Mouse (Mus musculus) mouse embryonic stem cell (cell line): Measurements from ENCODE around the gene Hamp2.
"Not testable (repeated sequence)": the region's sequence is repeated elsewhere in the genome, so short reads cannot be mapped to it uniquely, and the experiment has no call there.

Source experiments
- in situ Hi-C, 2 experiments: fragments of 300-500 bp; cut with MboI; formaldehyde crosslinking; loops; 1 replicate in 1 of 2; 3 replicates in 1 of 2; pipeline ENCODE4 v1.14.3; 2019 to 2020; ENCODE audit warnings: low sequenced_read_pairs in 2 of 2, low pct_unique_long_range_greater_than_20kb in 1 of 2, mixed read lengths in 1 of 2; ENCODE audit not compliant: unreplicated experiment in 1 of 2

Gene Hamp2

GRCm38 (mm10) chr7:30924581-30924980 is at the start of gene Hamp2:
TSS of gene Hamp2 (minus strand) at chr7:30924681.
- in situ Hi-C loops = not testable (repeated sequence)

- in situ Hi-C loops = loop anchor here (5.0 to 10.0 kb wide), 4 partner anchors 101 to 159 kb away; no protein-coding TSS in a partner anchor
Observed at GRCm38 (mm10) chr7:30973501-30974289, 49.2 kb upstream of the Hamp2 start, which contains the start of gene Fam187b. TSS of gene Fam187b (plus strand) at chr7:30973790.

GRCm38 (mm10) chr7:30973251-30973500 is 48.7 kb upstream of the Hamp2 start, which contains the start of gene Lsr:
TSS of gene Lsr (minus strand) at chr7:30973464.
- in situ Hi-C loops = loop anchor here (5.0 to 10.0 kb wide), 4 partner anchors 101 to 158 kb away; no protein-coding TSS in a partner anchor

- in situ Hi-C loops = loop anchor here (5.0 to 10.0 kb wide), 4 partner anchors 100 to 158 kb away; no protein-coding TSS in a partner anchor
Observed at GRCm38 (mm10) chr7:30972426-30973250, 48.2 kb upstream of the Hamp2 start.

GRCm38 (mm10) chr7:30971901-30972300 is 47.4 kb upstream of the Hamp2 start:
- in situ Hi-C loops = loop anchor here (5.0 to 10.0 kb wide), 4 partner anchors 100 to 157 kb away; no protein-coding TSS in a partner anchor

- in situ Hi-C loops = no loop called here
Observed at GRCm38 (mm10) chr7:30969174-30969573, 44.7 kb upstream of the Hamp2 start.

GRCm38 (mm10) chr7:30968611-30969010 is 44.1 kb upstream of the Hamp2 start:
- in situ Hi-C loops = no loop called here

- in situ Hi-C loops = no loop called here
Observed at GRCm38 (mm10) chr7:30966657-30967056, 42.2 kb upstream of the Hamp2 start.

- in situ Hi-C loops = no loop called here
Observed at GRCm38 (mm10) chr7:30965677-30966076, 41.2 kb upstream of the Hamp2 start.

GRCm38 (mm10) chr7:30964366-30964765 is 39.9 kb upstream of the Hamp2 start:
- in situ Hi-C loops = no loop called here

GRCm38 (mm10) chr7:30962862-30963261 is 38.4 kb upstream of the Hamp2 start:
- in situ Hi-C loops = no loop called here

GRCm38 (mm10) chr7:30959786-30960349 is 35.4 kb upstream of the Hamp2 start:
- in situ Hi-C loops = no loop called here

- in situ Hi-C loops = no loop called here
Observed at GRCm38 (mm10) chr7:30958866-30959487, 34.5 kb upstream of the Hamp2 start.

- in situ Hi-C loops = no loop called here
Observed at GRCm38 (mm10) chr7:30958109-30958865, 33.8 kb upstream of the Hamp2 start.

- in situ Hi-C loops = no loop called here
Observed at GRCm38 (mm10) chr7:30957367-30957783, 32.9 kb upstream of the Hamp2 start.

GRCm38 (mm10) chr7:30956756-30957366 is 32.4 kb upstream of the Hamp2 start, which contains the start of gene Usf2:
TSS of gene Usf2 (minus strand) at chr7:30956803.
- in situ Hi-C loops = no loop called here

- in situ Hi-C loops = no loop called here
Observed at GRCm38 (mm10) chr7:30956357-30956751, 31.9 kb upstream of the Hamp2 start.
